ENCODE assay signal across 9 mouse cellular contexts in the genomic region with DNA sequence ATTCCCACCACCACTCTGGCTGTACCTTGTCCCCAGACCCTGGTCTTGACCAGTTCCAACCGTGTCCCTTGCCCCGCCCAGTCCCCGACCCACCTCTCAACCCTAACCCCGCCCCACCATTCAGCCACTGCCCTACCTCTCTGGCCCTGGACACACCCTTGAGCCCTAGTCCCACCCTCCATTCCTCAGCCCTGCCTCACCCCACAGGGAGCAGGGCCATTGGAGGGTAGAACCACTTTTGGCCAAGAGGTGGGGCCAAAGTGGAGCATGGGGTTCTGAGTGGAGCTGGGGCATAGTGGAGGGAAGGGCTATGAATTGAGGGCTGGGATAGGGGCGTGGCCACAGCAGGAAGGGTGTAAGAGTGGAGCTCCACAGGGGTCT. TPM values are rescaled to one million over a fixed set of nuclear protein-coding genes. Genes with fewer than 3 reads are reported as not detected.
DNase-seq lines count a peak whose midpoint lies in the region; ATAC-seq and TF ChIP-seq lines count a peak whose summit lies in the region.
"Had no signal": no experiment of that assay in that cellular context is flagged by ENCODE, and none has a peak within 500 bp of the region (broad histone marks: within the 10 kb centered on the region; RNA-seq: fewer than 3 reads in every experiment).

No protein-coding gene starts in this region.

- H3K27me3 ChIP-seq in hindbrain, embryonic 14.5 days (ENCODE audit: control insufficient read depth, insufficient read depth, low read length), result peaks cover 53% of the 10 kb centered on the region
- H3K27me3 ChIP-seq in midbrain, embryonic 13.5 days, result peaks cover 81% of the 10 kb centered on the region

- no peak overlapping the region for H3K4me3 ChIP-seq in gastrocnemius, adult 2 months
- no peak overlapping the region for H3K4me3 ChIP-seq in hindbrain, embryonic 14.5 days (replicated peaks; ENCODE audit: low read length)
- H3K4me3 ChIP-seq in midbrain, embryonic 13.5 days (replicated peaks), result no peak overlapping the region
- H3K4me3 ChIP-seq: erythroblast, embryonic 14.5 days had no signal

- H3K9me3 ChIP-seq in hindbrain, embryonic 14.5 days (ENCODE audit: control insufficient read depth, low read length), result no peaks in the 10 kb centered on the region
- no peaks in the 10 kb centered on the region for H3K9me3 ChIP-seq in midbrain, embryonic 13.5 days

- H3K4me2 ChIP-seq in hindbrain, embryonic 14.5 days (replicated peaks), result no peak overlapping the region
- no peak overlapping the region for H3K4me2 ChIP-seq in midbrain, embryonic 13.5 days (replicated peaks)

- WGBS in hindbrain, embryonic 14.5 days, result 3% methylated on average over 5 of the region's 5 CpGs
- WGBS in midbrain, embryonic 13.5 days, result 5% methylated on average over 5 of the region's 5 CpGs

- no peak overlapping the region for H3K27ac ChIP-seq in gastrocnemius, adult 2 months
- no peak overlapping the region for H3K27ac ChIP-seq in hindbrain, embryonic 14.5 days
- no peak overlapping the region for H3K27ac ChIP-seq in midbrain, embryonic 13.5 days

- peak; percentile 14 for DNase-seq in gastrocnemius, adult 2 months
- no peak for DNase-seq in gastrocnemius, postnatal 25 days
- peak; percentile 14 for DNase-seq in right cerebral cortex, postnatal 14 days
- no peak for DNase-seq in right cerebral cortex, adult 18-20 months
- DNase-seq in hindbrain, embryonic 14.5 days (ENCODE audit: low spot score), result no peak
- DNase-seq in adrenal gland, postnatal 10 days, result no peak
- no peak for DNase-seq in cerebellum, adult 11 months

- intact Hi-C loops in gastrocnemius, adult 2 months (cut with DNase I), result no loop called here

- no peak overlapping the region for H3K9ac ChIP-seq in hindbrain, embryonic 14.5 days
- H3K9ac ChIP-seq in midbrain, embryonic 13.5 days (replicated peaks), result no peak overlapping the region

- ATAC-seq in hindbrain, embryonic 14.5 days (ENCODE audit: low FRiP score), result peak; percentile 15; the same call in 1 of the 2 replicates
- ATAC-seq in midbrain, embryonic 13.5 days, result peak; percentile 18

- H3K4me1 ChIP-seq in hindbrain, embryonic 14.5 days (replicated peaks; ENCODE audit: control insufficient read depth, insufficient read depth, low read length), result peaks cover 8% of the 10 kb centered on the region; the same call in 1 of the 2 replicates
- H3K4me1 ChIP-seq in midbrain, embryonic 13.5 days (replicated peaks), result peaks cover 18% of the 10 kb centered on the region

- TF ChIP-seq CTCF in gastrocnemius, adult 2 months (IDR thresholded peaks at IDR 0.05), result no peak

- peaks cover 71% of the 10 kb centered on the region for H3K36me3 ChIP-seq in hindbrain, embryonic 14.5 days (replicated peaks; ENCODE audit: control insufficient read depth, insufficient read depth)
- H3K36me3 ChIP-seq in midbrain, embryonic 13.5 days, result peaks cover 64% of the 10 kb centered on the region

RNA-seq across cellular contexts. Expression of a gene that starts 9.8 kb away (rescaled TPM):
- total RNA-seq in gastrocnemius, adult 2 months (2021), result 100 to 1,000 TPM; 207 to 215 TPM
- 100 to 1,000 TPM; 215 to 268 TPM for total RNA-seq in gastrocnemius, postnatal 25 days (2021)
- polyA plus RNA-seq in hindbrain, embryonic 14.5 days (2014; fragmentation: Nextera tagmentation; extraction: Ambion mirVana), result 17.3 and 25.8 TPM in 2 replicates
- 13.1 and 15.2 TPM in 2 replicates for polyA plus RNA-seq in midbrain, embryonic 13.5 days (2015; fragmentation: Nextera tagmentation; extraction: Ambion mirVana)
- 100 to 1,000 TPM in 1 of 2 experiments, 10 to 100 TPM in 1; 99.9 to 129 TPM for total RNA-seq in adrenal gland, postnatal 10 days (2021)

RNA-seq across cellular contexts. Expression of a gene that starts 17.3 kb away (rescaled TPM):
- under 1 TPM in 1 of 2 experiments, not detected in 1; 0.17 TPM for total RNA-seq in gastrocnemius, adult 2 months (2021)
- total RNA-seq in gastrocnemius, postnatal 25 days (2021), result under 1 TPM in 1 of 2 experiments, not detected in 1; 0.24 TPM
- polyA plus RNA-seq in hindbrain, embryonic 14.5 days (2014; fragmentation: Nextera tagmentation; extraction: Ambion mirVana), result 46.6 and 55.9 TPM in 2 replicates
- 75.5 and 79.4 TPM in 2 replicates for polyA plus RNA-seq in midbrain, embryonic 13.5 days (2015; fragmentation: Nextera tagmentation; extraction: Ambion mirVana)
- total RNA-seq in adrenal gland, postnatal 10 days (2021), result 1 to 10 TPM in 1 of 2 experiments, under 1 TPM in 1; 0.84 to 2.2 TPM
- polyA plus RNA-seq: erythroblast, embryonic 14.5 days had no signal

RNA-seq across cellular contexts. Expression of a gene that starts 30.9 kb away (rescaled TPM):
- 10 to 100 TPM; 38.3 to 44.8 TPM for total RNA-seq in gastrocnemius, adult 2 months (2021)
- total RNA-seq in gastrocnemius, postnatal 25 days (2021), result 10 to 100 TPM; 34.2 to 47.8 TPM
- 53.8 and 59.0 TPM in 2 replicates for polyA plus RNA-seq in hindbrain, embryonic 14.5 days (2014; fragmentation: Nextera tagmentation; extraction: Ambion mirVana)
- 57.1 and 58.2 TPM in 2 replicates for polyA plus RNA-seq in midbrain, embryonic 13.5 days (2015; fragmentation: Nextera tagmentation; extraction: Ambion mirVana)
- 10 to 100 TPM; 90.9 to 93.8 TPM for total RNA-seq in adrenal gland, postnatal 10 days (2021)

RNA-seq across cellular contexts. Expression of a gene that starts 34.7 kb away (rescaled TPM):
- 1 to 10 TPM in 1 of 2 experiments, under 1 TPM in 1; 0.97 to 1.2 TPM for total RNA-seq in gastrocnemius, adult 2 months (2021)
- under 1 TPM; 0.99 to 1.00 TPM for total RNA-seq in gastrocnemius, postnatal 25 days (2021)
- polyA plus RNA-seq in hindbrain, embryonic 14.5 days (2014; fragmentation: Nextera tagmentation; extraction: Ambion mirVana), result 0.70 and 0.81 TPM in 2 replicates
- polyA plus RNA-seq in midbrain, embryonic 13.5 days (2015; fragmentation: Nextera tagmentation; extraction: Ambion mirVana), result 0.64 and 0.77 TPM in 2 replicates
- 1 to 10 TPM; 2.9 TPM for total RNA-seq in adrenal gland, postnatal 10 days (2021)

RNA-seq across cellular contexts. Expression of a gene that starts 58.8 kb away (rescaled TPM):
- under 1 TPM; 0.26 to 0.53 TPM for total RNA-seq in gastrocnemius, adult 2 months (2021)
- total RNA-seq in gastrocnemius, postnatal 25 days (2021), result under 1 TPM; 0.36 to 0.62 TPM
- 1.1 and 1.2 TPM in 2 replicates for polyA plus RNA-seq in hindbrain, embryonic 14.5 days (2014; fragmentation: Nextera tagmentation; extraction: Ambion mirVana)
- 0.94 and 1.0 TPM in 2 replicates for polyA plus RNA-seq in midbrain, embryonic 13.5 days (2015; fragmentation: Nextera tagmentation; extraction: Ambion mirVana)
- total RNA-seq in adrenal gland, postnatal 10 days (2021), result 1 to 10 TPM in 1 of 2 experiments, under 1 TPM in 1; 0.66 to 1.1 TPM

Comparison
In these comparisons a context has a peak if more than half of its experiments do, and no peak if none do; other contexts are left out.
1. DNase-seq: peak in gastrocnemius, adult 2 months (single experiment) and right cerebral cortex, postnatal 14 days (single experiment); none in gastrocnemius, postnatal 25 days (single experiment), right cerebral cortex, adult 18-20 months (single experiment), hindbrain, embryonic 14.5 days (single experiment), adrenal gland, postnatal 10 days (single experiment) and cerebellum, adult 11 months (single experiment).